Mouse (Mus musculus): ENCODE results near the gene Naaladl2. TPM values are rescaled to one million over a fixed set of nuclear protein-coding genes. Genes with fewer than 3 reads are reported as not detected.
A peak's percentile ranks its signal among the peaks of the same experiment; 100 is the strongest.

Gene Naaladl2
- polyA plus RNA-seq, 1 experiment from 2014 or later: 3.3 TPM

DNA sequence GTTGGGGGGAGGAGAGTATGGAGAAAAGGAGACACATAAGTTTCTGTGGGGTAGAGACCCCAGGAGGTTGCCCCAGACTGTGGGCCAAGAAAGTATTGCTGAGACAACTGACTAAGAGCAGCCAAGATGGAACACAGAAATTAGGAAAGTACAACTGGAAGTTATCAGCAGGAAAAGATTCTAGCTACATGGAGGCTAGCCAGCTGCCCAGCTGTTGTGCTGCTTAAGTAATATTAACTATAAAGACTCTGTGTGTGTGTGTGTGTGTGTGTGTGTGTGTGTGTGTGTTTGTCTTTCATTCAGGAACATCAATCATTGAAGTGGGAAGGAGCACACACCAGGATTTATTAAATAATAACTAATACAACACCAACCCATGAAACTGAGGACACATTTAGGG lies 1326.5 kb downstream of the Naaladl2 start:
- Histone ChIP-seq H3K27me3 (replicated peaks; ENCODE audit: control insufficient read depth, insufficient read depth, low read length) (no peaks in the 10 kb centered on the region), H3K36me3 (ENCODE audit: control insufficient read depth, insufficient read depth, low read length) (no peaks in the 10 kb centered on the region), H3K27ac (replicated peaks; ENCODE audit: low read depth, low read length) (no peak overlapping the region), H3K4me2 (ENCODE audit: low read depth, low read length) (no peak overlapping the region), H3K9ac (ENCODE audit: low read depth, low read length) (no peak overlapping the region), H3K4me1 (ENCODE audit: control insufficient read depth, insufficient read depth, low read length) (no peaks in the 10 kb centered on the region), H3K4me3 (ENCODE audit: low read depth, low read length) (no peak overlapping the region), H3K9me3 (ENCODE audit: control insufficient read depth, low read length) (no peaks in the 10 kb centered on the region)
- ATAC-seq (ENCODE audit: low read depth) (no peak), DNase-seq (ENCODE audit: low spot score) (peak; percentile 2)

GRCm38 (mm10) chr3:23758746-23759145 lies 1385.3 kb downstream of the Naaladl2 start:
- Histone ChIP-seq H3K36me3 (ENCODE audit: control insufficient read depth, insufficient read depth, low read length) (no peaks in the 10 kb centered on the region), H3K27me3 (replicated peaks; ENCODE audit: control insufficient read depth, insufficient read depth, low read length) (no peaks in the 10 kb centered on the region), H3K4me2 (ENCODE audit: low read depth, low read length) (no peak overlapping the region), H3K27ac (replicated peaks; ENCODE audit: low read depth, low read length) (no peak overlapping the region), H3K9me3 (ENCODE audit: control insufficient read depth, low read length) (no peaks in the 10 kb centered on the region), H3K4me3 (ENCODE audit: low read depth, low read length) (no peak overlapping the region), H3K4me1 (ENCODE audit: control insufficient read depth, insufficient read depth, low read length) (no peaks in the 10 kb centered on the region), H3K9ac (ENCODE audit: low read depth, low read length) (no peak overlapping the region)
- DNase-seq (ENCODE audit: low spot score): no peak
- 80% methylated on average over 1 of the region's 1 CpGs for WGBS
- no peak for ATAC-seq (ENCODE audit: low read depth)

Data from embryonic facial prominence, embryonic 14.5 days (tissue).